Mouse (Mus musculus): ENCODE results near the gene Auts2. TPM values are rescaled to one million over a fixed set of nuclear protein-coding genes. Genes with fewer than 3 reads are reported as not detected.

Auts2 gene
- polyA plus RNA-seq, 1 experiment from 2014 or later: 34.5 TPM

DNA sequence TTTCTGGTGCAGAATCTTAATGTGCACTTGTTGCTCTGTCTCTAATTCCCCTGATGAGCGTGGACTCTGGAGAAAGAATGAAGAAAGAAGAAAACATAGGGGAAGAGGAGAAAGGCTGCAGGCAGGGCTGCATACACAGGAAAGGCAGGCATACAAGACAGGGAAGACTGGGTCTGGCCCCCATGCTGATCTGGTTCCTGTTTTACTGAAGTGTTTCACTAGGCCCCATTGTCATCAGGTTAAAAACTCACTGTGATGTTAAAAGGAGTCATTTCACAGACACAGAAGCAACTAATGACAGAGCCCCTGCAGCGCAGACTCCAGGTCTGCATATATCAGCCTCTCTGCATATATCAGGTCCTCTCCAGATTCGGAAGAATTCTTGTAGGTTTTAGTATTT, 693.5 kb downstream of the Auts2 start:
- Histone ChIP-seq H3K4me2 (ENCODE audit: low read length) (no peak overlapping the region), H3K9ac (ENCODE audit: low read length) (no peak overlapping the region), H3K4me3 (ENCODE audit: low read depth, low read length) (no peak overlapping the region), H3K36me3 (ENCODE audit: control insufficient read depth, insufficient read depth, low read length) (no peaks in the 10 kb centered on the region), H3K27me3 (replicated peaks; ENCODE audit: control insufficient read depth, insufficient read depth, low read length) (0 out of 2 replicates have a peak, but pooled peaks cover 3% of the 10 kb centered on the region), H3K27ac (ENCODE audit: low read depth, low read length) (no peak overlapping the region), H3K9me3 (replicated peaks; ENCODE audit: control insufficient read depth, low read length) (no peaks in the 10 kb centered on the region), H3K4me1 (ENCODE audit: control insufficient read depth, insufficient read depth, low read length) (peaks cover 28% of the 10 kb centered on the region)
- no peak for ATAC-seq
- no peak for DNase-seq (ENCODE audit: low spot score)
- WGBS: 54% methylated on average over 3 of the region's 3 CpGs

DNA sequence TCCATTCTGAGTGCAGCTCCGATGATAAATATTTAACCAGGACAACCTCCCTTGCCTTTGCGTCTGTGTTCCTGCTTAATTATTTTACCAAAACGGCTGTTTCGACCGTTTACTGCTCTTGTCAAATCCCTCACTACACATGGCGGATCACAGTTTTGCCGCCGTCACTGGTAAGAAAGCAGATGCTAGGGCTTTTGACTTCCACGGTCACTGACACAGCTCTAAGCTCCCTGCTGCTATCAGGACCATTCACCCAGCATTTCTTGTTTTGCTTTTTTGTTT, 698.7 kb downstream of the Auts2 start:
- H3K9ac ChIP-seq (ENCODE audit: low read length): no peak overlapping the region
- DNase-seq (ENCODE audit: low spot score) (no peak), ATAC-seq (no peak)
- H3K4me3 ChIP-seq (ENCODE audit: low read depth, low read length): no peak overlapping the region
- H3K4me2 ChIP-seq (ENCODE audit: low read length): no peak overlapping the region
- no peaks in the 10 kb centered on the region for H3K9me3 ChIP-seq (replicated peaks; ENCODE audit: control insufficient read depth, low read length)
- H3K27me3 ChIP-seq (replicated peaks; ENCODE audit: control insufficient read depth, insufficient read depth, low read length): 0 out of 2 replicates have a peak, but pooled peaks cover 3% of the 10 kb centered on the region
- H3K4me1 ChIP-seq (ENCODE audit: control insufficient read depth, insufficient read depth, low read length): peaks cover 15% of the 10 kb centered on the region
- 26% methylated on average over 9 of the region's 9 CpGs for WGBS
- no peaks in the 10 kb centered on the region for H3K36me3 ChIP-seq (ENCODE audit: control insufficient read depth, insufficient read depth, low read length)
- no peak overlapping the region for H3K27ac ChIP-seq (ENCODE audit: low read depth, low read length)

DNA sequence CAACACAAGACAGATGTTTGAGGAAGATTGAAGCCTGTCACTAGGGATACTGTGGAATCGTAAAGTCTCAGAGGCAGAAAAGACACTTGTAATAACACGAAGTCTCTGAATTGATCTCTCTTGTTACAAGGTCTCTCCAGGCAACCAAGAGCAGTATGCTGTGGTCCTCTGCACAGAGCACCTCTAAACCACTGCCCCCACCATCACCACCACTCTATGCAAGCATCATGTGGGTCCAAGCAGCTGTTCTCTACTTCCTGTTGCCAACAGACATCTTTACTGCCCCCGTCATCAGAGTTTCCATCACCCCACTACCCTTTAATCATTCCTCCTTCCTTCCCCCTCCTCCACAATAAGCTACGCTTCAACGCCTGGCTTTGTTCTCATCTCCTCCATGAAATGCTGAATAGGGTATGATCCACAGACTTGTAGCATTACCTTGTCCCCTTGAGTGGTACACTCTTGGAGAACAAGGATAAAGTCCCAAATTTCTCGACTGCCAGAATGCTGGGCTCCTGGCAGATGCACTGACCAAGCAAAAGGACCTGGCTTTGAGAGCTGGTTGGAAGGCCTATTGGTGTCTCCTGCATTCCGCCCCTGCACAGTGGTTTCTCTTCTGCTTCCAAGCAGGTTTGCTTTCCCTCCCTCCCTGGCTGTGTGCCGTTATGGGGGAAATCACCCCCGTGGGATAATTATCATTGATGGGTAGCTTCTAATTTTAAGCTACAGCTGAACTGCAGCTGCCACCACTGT, 699.2 kb downstream of the Auts2 start:
- H3K9me3 ChIP-seq (replicated peaks; ENCODE audit: control insufficient read depth, low read length): no peaks in the 10 kb centered on the region
- no peak overlapping the region for H3K4me3 ChIP-seq (ENCODE audit: low read depth, low read length)
- H3K27ac ChIP-seq (ENCODE audit: low read depth, low read length): peak overlapping the region; percentile 34; the same call in 1 of the 2 replicates
- peaks cover 12% of the 10 kb centered on the region for H3K4me1 ChIP-seq (ENCODE audit: control insufficient read depth, insufficient read depth, low read length)
- H3K4me2 ChIP-seq (ENCODE audit: low read length): no peak overlapping the region
- 0 out of 2 replicates have a peak, but pooled peaks cover 3% of the 10 kb centered on the region for H3K27me3 ChIP-seq (replicated peaks; ENCODE audit: control insufficient read depth, insufficient read depth, low read length)
- WGBS: 34% methylated on average over 9 of the region's 9 CpGs
- DNase-seq (ENCODE audit: low spot score): peak; percentile 62
- no peak overlapping the region for H3K9ac ChIP-seq (ENCODE audit: low read length)
- no peaks in the 10 kb centered on the region for H3K36me3 ChIP-seq (ENCODE audit: control insufficient read depth, insufficient read depth, low read length)
- ATAC-seq: no peak

DNA sequence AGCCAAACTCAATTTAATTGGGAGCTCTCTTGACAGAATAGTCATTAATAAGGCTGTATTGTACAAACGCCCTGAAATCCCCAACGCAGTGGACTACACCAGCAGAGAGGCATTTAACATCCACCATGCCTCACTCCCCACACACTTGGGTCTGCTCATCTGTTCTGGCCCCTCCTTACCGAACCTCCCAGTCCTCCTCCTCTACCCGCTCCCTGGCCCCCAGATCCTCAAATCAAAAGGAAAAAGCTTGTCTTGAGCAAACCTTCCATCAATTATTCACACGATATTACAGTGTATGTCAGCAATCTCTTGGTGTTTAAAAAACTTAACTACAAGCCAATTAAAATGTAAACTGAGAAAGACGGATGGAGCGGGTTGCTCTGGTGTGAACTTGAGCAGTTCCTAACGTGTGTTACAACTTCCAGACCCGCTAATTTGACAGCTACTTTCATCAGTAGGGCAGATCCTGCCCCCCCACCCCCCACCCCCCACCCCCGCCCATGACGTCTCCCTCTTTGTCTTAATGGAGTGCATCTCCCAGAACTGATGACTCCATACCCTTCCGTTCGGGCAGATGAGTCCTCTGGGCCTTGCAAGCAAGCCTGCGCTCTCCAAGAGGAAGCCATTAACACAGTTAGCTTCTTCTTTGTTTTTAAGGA, 703.4 kb downstream of the Auts2 start:
- WGBS: 55% methylated on average over 14 of the region's 14 CpGs
- H3K4me3 ChIP-seq (ENCODE audit: low read depth, low read length): no peak overlapping the region
- DNase-seq (ENCODE audit: low spot score): no peak
- no peaks in the 10 kb centered on the region for H3K9me3 ChIP-seq (replicated peaks; ENCODE audit: control insufficient read depth, low read length)
- H3K36me3 ChIP-seq (ENCODE audit: control insufficient read depth, insufficient read depth, low read length): no peaks in the 10 kb centered on the region
- no peaks in the 10 kb centered on the region for H3K27me3 ChIP-seq (replicated peaks; ENCODE audit: control insufficient read depth, insufficient read depth, low read length)
- H3K27ac ChIP-seq (ENCODE audit: low read depth, low read length): no peak overlapping the region
- peak; percentile 52 for ATAC-seq
- no peak overlapping the region for H3K4me2 ChIP-seq (ENCODE audit: low read length)
- H3K9ac ChIP-seq (ENCODE audit: low read length): no peak overlapping the region
- peaks cover 19% of the 10 kb centered on the region for H3K4me1 ChIP-seq (ENCODE audit: control insufficient read depth, insufficient read depth, low read length)

DNA sequence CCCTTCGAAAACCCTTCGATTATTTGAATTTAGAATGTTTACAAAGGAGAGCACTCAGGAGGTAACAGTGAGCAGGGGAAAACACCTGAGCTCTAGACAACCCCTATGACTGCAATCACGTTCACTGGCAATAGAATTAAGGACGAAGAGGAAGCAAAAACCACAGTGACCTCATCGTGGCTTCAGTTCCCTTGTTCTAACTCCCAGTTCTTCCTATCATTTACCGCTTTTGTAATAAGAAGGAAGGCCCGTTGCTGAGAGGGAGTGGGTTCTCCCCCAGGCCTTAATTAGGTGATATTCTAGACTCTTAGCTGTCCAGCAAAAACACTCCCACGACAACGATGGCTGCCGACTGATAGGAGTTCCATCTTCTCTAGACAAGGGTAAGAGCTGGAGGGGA, 704.1 kb downstream of the Auts2 start:
- no peaks in the 10 kb centered on the region for H3K36me3 ChIP-seq (ENCODE audit: control insufficient read depth, insufficient read depth, low read length)
- H3K4me2 ChIP-seq (ENCODE audit: low read length): no peak overlapping the region
- H3K4me3 ChIP-seq (ENCODE audit: low read depth, low read length): no peak overlapping the region
- no peak overlapping the region for H3K9ac ChIP-seq (ENCODE audit: low read length)
- WGBS: 74% methylated on average over 10 of the region's 10 CpGs
- H3K4me1 ChIP-seq (ENCODE audit: control insufficient read depth, insufficient read depth, low read length): peaks cover 19% of the 10 kb centered on the region
- H3K27me3 ChIP-seq (replicated peaks; ENCODE audit: control insufficient read depth, insufficient read depth, low read length): no peaks in the 10 kb centered on the region
- no peak overlapping the region for H3K27ac ChIP-seq (ENCODE audit: low read depth, low read length)
- DNase-seq (ENCODE audit: low spot score) (no peak), ATAC-seq (no peak)
- H3K9me3 ChIP-seq (replicated peaks; ENCODE audit: control insufficient read depth, low read length): no peaks in the 10 kb centered on the region

DNA sequence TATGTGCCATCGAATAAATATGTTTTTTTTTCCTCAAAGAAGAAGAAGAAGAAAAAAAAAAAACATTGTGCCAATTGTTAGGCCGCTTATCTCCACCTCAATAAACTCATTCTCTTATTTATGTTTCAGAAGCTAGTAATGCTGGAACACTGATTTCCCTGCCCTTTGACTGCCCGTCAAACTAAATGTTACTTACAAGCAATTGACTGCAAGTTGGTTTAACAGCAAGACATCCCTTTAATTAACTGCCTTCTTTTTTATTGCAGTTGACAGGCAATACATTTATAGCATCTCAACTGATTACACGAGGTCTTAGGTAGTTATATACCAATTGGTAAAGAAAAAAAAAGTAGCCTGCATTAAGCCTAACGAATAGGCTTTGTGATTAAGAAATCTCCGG, 705.1 kb downstream of the Auts2 start:
- 11% methylated on average over 6 of the region's 6 CpGs for WGBS
- no peaks in the 10 kb centered on the region for H3K27me3 ChIP-seq (replicated peaks; ENCODE audit: control insufficient read depth, insufficient read depth, low read length)

DNA sequence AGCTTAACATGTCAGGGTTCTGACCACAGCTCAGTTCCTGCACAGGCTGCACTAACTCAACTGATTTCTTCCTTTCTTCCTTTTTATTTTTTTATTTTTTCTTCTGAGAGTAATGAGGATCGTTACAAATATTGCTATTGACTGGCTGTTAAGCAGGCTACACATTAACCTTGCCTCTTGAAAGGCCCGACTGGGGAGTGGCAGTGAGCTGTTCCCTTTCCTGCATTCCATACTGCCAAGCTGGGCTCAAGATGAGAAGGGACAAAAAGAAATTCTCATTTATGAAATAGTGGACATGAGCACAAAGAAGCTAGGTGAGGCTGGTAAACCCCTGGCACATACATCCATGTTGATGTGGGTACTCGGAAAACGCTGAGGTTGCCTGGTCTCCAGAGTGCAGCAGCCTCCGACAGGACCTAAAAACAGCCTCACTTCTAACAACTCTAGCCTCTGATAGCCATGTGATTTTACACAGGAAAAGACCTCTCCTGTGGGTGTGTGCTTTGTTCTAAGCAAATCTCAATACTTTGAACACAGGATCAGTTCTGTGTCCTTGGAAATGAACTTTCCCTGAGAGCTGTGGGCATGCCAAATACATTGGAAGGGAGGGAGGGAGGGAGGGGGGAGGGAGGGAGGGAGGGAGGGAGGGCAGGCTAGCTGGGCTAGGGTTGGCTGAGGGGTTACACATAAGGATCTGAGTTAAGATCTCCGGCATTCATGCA, 707.0 kb downstream of the Auts2 start:
- no peak for DNase-seq (ENCODE audit: low spot score)
- H3K4me1 ChIP-seq (ENCODE audit: control insufficient read depth, insufficient read depth, low read length): peaks cover 28% of the 10 kb centered on the region
- no peak overlapping the region for H3K27ac ChIP-seq (ENCODE audit: low read depth, low read length)
- WGBS: 69% methylated on average over 6 of the region's 6 CpGs
- no peak overlapping the region for H3K9ac ChIP-seq (ENCODE audit: low read length)
- no peaks in the 10 kb centered on the region for H3K36me3 ChIP-seq (ENCODE audit: control insufficient read depth, insufficient read depth, low read length)
- H3K27me3 ChIP-seq (replicated peaks; ENCODE audit: control insufficient read depth, insufficient read depth, low read length): no peaks in the 10 kb centered on the region
- H3K4me2 ChIP-seq (ENCODE audit: low read length): no peak overlapping the region
- no peak overlapping the region for H3K4me3 ChIP-seq (ENCODE audit: low read depth, low read length)
- no peaks in the 10 kb centered on the region for H3K9me3 ChIP-seq (replicated peaks; ENCODE audit: control insufficient read depth, low read length)
- ATAC-seq: no peak

More for the DNA sequence above, 705.1 kb downstream of the Auts2 start:
- Histone ChIP-seq H3K27ac (ENCODE audit: low read depth, low read length) (no peak overlapping the region), H3K9ac (ENCODE audit: low read length) (no peak overlapping the region), H3K4me3 (ENCODE audit: low read depth, low read length) (no peak overlapping the region), H3K36me3 (ENCODE audit: control insufficient read depth, insufficient read depth, low read length) (no peaks in the 10 kb centered on the region), H3K9me3 (replicated peaks; ENCODE audit: control insufficient read depth, low read length) (no peaks in the 10 kb centered on the region), H3K4me2 (ENCODE audit: low read length) (no peak overlapping the region), H3K4me1 (ENCODE audit: control insufficient read depth, insufficient read depth, low read length) (peaks cover 23% of the 10 kb centered on the region)
- DNase-seq (ENCODE audit: low spot score) (no peak), ATAC-seq (no peak)

DNA sequence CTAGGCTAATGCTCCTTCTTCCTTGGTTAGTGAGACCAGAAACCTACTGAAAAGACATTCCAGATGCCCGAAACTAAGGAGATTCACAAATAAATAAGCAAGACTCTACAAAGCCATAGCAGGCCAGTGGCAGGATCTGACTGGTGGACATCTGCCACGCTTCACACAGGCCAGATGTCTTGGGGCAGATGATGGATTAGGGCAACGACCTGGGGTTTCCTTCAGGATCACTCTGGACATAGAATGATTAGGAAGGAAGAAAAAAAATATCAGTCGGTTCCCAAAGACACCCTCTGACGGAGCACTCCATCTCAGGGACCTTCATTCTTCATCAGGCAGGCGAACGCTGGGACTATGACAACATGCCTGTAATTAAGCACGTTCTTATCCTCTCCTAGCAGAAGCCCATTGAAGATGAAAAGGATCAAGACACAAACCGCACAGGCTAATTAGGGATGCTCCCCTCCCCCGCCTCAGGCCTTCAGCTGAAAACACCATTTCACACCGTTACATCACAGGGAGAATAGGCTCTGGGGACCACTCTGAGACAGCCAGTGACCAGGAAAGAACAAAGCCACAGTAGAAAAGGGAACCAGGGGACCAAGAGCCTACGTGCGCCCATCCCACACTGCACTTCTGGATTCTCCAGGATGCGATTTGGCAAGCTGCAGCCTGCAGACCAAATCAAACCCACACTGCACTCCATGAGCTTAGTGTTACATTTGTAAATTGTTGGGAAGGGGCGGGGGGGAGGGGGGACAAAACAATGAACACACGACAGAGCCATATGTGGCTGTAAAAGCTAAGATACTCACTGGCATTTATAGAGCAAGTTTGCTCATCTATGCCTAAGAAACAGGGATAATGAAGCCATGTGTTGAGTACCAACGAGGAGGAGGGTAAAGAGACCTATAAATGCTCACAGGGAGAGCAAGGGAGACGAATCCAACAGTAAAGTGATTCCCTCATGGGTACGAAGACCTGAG, 710.0 kb downstream of the Auts2 start:
- peak; percentile 77 for DNase-seq (ENCODE audit: low spot score)
- Histone ChIP-seq H3K36me3 (ENCODE audit: control insufficient read depth, insufficient read depth, low read length) (no peaks in the 10 kb centered on the region), H3K4me1 (ENCODE audit: control insufficient read depth, insufficient read depth, low read length) (peaks cover 37% of the 10 kb centered on the region), H3K4me2 (ENCODE audit: low read length) (peak overlapping the region; percentile 7; the same call in 1 of the 2 replicates), H3K9me3 (replicated peaks; ENCODE audit: control insufficient read depth, low read length) (no peaks in the 10 kb centered on the region), H3K4me3 (ENCODE audit: low read depth, low read length) (no peak overlapping the region), H3K27ac (ENCODE audit: low read depth, low read length) (peak overlapping the region; percentile 76), H3K9ac (ENCODE audit: low read length) (0 out of 2 replicates have a peak overlapping the region, but pooled peaks have one; percentile 8), H3K27me3 (replicated peaks; ENCODE audit: control insufficient read depth, insufficient read depth, low read length) (no peaks in the 10 kb centered on the region)
- peak; percentile 76 for ATAC-seq
- WGBS: 13% methylated on average over 19 of the region's 19 CpGs
